Mouse (Mus musculus): ENCODE data around the gene Cuta. TPM values are rescaled to one million over a fixed set of nuclear protein-coding genes. Genes with fewer than 3 reads are reported as not detected.

Gene Cuta
- polyA plus RNA-seq, 1 experiment from 2014 or later: 138 TPM

DNA sequence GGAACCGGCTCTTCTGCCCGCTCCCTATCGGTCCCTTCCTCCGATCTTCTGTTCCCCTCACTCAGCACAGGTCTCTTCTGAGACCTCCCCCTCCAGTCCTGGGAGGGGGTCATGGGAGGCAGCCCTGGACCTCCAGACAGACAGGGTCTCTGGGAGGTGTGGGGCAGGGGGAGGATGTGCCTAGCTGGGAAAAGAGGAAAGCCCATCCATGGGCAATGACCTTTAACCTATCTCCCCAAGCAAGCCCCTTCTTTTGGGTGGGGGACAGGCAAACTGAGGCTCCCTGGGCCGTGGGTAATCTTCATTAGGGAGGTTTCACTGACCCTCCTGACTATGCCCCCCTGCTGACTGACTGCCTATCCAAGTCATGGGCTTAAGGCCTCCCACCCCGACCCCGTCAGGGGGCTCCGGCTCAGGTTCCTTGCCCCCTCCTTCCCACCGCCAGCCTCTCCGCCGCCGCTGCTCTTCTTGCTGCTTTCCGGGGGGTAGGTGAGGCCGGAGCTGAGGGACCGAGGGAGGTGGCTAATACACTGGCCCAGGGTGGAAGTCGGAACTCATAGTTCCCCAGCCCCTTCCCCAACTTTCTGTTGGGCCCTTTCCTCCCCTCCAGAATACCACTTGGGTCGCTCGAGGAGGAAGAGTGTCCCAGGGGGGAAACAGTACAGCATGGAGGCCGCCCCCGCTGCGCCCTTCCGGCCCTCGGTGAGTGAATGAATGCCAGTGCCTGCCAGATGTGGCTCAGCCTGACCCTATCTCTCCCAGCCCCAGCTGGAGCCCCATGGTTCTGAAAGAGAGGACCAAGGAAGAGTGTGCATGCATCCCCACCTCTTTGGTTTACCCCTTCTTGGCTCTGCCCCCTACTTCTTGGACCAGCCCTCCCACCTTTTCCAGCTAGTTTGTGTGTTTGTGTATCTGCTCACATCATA is 12.8 kb upstream of the Cuta start:
- Histone ChIP-seq H3K9ac (peak overlapping the region; percentile 44), H3K27me3 (no peaks in the 10 kb centered on the region), H3K27ac (replicated peaks) (peak overlapping the region; percentile 75), H3K9me3 (no peaks in the 10 kb centered on the region), H3K36me3 (peaks cover 27% of the 10 kb centered on the region), H3K4me1 (replicated peaks) (peaks cover 60% of the 10 kb centered on the region), H3K4me3 (peak overlapping the region; percentile 74), H3K4me2 (peak overlapping the region; percentile 85)
- peak; percentile 21; the same call in 1 of the 2 replicates for ATAC-seq (ENCODE audit: low FRiP score, low read depth)
- WGBS: 5% methylated on average over 23 of the region's 23 CpGs

DNA sequence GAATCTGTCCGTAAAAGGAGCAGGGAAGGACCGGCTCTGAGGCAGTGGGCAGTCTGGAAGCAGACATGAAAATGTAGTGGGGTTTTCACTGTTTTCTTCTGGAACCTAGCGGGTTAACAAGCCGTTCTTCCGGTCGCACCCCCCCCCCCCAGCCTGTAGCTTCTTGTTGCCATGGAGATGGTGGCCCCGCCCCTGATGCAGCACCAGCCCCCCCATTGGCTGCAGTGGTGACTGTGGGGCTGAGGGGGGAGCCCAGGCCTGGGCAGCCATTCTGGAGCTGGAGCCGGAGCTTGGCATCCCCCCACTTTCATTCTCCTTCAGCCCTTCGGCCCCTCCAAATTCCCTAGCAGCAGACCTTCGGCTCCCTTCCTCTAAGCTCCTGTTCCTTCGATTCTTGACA is 12.0 kb upstream of the Cuta start:
- H3K27me3 ChIP-seq: no peaks in the 10 kb centered on the region
- H3K27ac ChIP-seq (replicated peaks): peak overlapping the region; percentile 75
- 1% methylated on average over 10 of the region's 11 CpGs for WGBS
- peak overlapping the region; percentile 85 for H3K4me2 ChIP-seq
- peaks cover 68% of the 10 kb centered on the region for H3K4me1 ChIP-seq (replicated peaks)
- H3K9me3 ChIP-seq: no peaks in the 10 kb centered on the region
- H3K9ac ChIP-seq: peak overlapping the region; percentile 44
- peak overlapping the region; percentile 74 for H3K4me3 ChIP-seq
- peaks cover 19% of the 10 kb centered on the region for H3K36me3 ChIP-seq
- ATAC-seq (ENCODE audit: low FRiP score, low read depth): peak; percentile 61

DNA sequence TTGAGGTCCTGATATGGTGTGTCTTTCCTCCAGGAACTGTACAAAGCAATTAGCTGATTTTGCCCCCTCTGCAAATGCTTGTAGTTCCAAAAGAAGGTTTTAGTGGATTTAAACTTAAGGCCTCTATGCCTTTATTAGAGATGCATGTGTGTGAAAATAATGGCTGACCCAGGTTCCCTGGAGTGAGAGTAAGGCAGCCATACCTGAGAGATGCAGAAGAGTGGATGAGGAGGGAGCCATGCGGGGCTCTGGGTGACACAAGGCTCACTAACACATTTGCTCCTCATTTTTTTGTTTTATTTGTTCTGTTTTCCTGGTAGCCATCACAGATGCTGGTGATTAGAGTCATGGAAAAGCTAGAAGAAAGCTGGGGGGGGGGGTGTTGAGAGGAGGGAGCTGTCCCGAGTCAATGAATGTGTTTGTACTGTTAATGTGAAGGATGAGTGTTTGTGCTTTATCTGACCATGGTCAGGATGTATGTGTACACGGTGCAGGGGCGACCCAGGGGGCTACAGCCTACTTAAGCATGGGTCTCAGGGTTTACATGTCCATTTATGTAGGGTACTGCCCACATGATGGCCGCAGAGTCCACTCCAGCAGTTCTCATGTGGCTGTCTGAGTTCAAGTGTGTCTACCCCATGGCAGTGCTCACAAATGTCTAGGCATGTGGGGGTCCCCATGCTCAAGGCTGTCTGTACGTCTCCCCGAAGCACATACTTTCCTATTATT is 11.4 kb upstream of the Cuta start:
- H3K27me3 ChIP-seq: no peaks in the 10 kb centered on the region
- ATAC-seq (ENCODE audit: low FRiP score, low read depth): no peak

DNA sequence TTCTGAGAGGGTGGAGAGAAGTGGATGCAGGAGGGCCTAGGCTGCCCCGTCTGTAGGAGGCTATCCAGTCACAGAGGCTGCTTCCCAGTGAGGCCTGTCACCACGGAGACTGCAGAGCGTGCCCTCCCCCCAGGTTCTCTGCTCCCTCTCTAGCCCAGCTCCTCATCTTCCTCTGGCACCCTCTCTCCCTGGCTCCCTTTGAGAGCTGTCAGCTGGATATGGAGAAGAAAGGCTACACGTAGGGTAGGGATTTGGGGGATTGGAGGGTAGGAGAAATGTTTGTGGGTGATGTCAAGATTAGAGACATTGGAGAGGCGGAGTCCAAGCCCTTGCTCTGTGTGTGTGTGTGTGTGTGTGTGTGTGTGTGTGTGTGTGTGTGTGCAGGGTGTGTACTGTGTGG is 10.5 kb upstream of the Cuta start:
- Histone ChIP-seq H3K9ac (peak overlapping the region; percentile 74), H3K36me3 (peaks cover 5% of the 10 kb centered on the region), H3K4me3 (peak overlapping the region; percentile 74), H3K27me3 (no peaks in the 10 kb centered on the region), H3K4me2 (peak overlapping the region; percentile 85), H3K4me1 (replicated peaks) (peaks cover 79% of the 10 kb centered on the region), H3K9me3 (no peaks in the 10 kb centered on the region), H3K27ac (replicated peaks) (peak overlapping the region; percentile 90)
- ATAC-seq (ENCODE audit: low FRiP score, low read depth): no peak
- WGBS: 25% methylated on average over 5 of the region's 5 CpGs

More for the DNA sequence above, 11.4 kb upstream of the Cuta start:
- Histone ChIP-seq H3K4me1 (replicated peaks) (peaks cover 75% of the 10 kb centered on the region), H3K9ac (peak overlapping the region; percentile 44), H3K9me3 (no peaks in the 10 kb centered on the region), H3K4me2 (peak overlapping the region; percentile 85), H3K36me3 (peaks cover 14% of the 10 kb centered on the region), H3K27ac (replicated peaks) (peak overlapping the region; percentile 75), H3K4me3 (peak overlapping the region; percentile 74)
- WGBS: 29% methylated on average over 7 of the region's 7 CpGs

DNA sequence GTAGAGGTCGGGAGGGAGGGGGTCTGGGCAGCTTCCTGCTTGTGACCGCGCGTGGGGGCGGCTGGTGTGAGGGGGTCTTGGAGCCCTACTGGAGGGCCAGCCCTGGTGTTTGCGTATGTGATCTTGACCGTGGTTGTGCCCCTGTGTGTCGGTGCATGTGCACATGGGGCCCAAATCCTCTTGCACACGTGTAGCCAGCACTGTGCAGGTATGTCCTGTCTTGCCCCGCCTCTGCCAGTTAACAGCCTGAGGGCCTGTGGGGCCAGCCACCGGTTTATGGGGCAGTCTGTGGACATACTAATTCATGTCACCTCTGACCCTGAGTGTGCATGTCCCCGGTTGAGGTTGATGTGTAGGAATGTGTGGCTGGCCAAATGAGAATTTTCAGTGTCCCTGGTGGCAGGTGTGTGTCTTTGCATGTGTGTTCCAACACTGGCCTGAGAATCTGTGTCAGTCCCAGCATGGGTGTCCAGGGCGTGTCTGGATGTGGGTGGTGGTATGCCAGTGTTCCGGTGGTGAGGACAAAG is 9.7 kb upstream of the Cuta start:
- ATAC-seq (ENCODE audit: low FRiP score, low read depth): peak; percentile 6; the same call in 1 of the 2 replicates
- Histone ChIP-seq H3K4me1 (replicated peaks) (peaks cover 78% of the 10 kb centered on the region), H3K9ac (peak overlapping the region; percentile 74), H3K4me3 (peak overlapping the region; percentile 74), H3K9me3 (no peaks in the 10 kb centered on the region), H3K36me3 (no peaks in the 10 kb centered on the region), H3K27me3 (no peaks in the 10 kb centered on the region), H3K27ac (replicated peaks) (peak overlapping the region; percentile 90), H3K4me2 (peak overlapping the region; percentile 85)
- WGBS: 3% methylated on average over 9 of the region's 14 CpGs

DNA sequence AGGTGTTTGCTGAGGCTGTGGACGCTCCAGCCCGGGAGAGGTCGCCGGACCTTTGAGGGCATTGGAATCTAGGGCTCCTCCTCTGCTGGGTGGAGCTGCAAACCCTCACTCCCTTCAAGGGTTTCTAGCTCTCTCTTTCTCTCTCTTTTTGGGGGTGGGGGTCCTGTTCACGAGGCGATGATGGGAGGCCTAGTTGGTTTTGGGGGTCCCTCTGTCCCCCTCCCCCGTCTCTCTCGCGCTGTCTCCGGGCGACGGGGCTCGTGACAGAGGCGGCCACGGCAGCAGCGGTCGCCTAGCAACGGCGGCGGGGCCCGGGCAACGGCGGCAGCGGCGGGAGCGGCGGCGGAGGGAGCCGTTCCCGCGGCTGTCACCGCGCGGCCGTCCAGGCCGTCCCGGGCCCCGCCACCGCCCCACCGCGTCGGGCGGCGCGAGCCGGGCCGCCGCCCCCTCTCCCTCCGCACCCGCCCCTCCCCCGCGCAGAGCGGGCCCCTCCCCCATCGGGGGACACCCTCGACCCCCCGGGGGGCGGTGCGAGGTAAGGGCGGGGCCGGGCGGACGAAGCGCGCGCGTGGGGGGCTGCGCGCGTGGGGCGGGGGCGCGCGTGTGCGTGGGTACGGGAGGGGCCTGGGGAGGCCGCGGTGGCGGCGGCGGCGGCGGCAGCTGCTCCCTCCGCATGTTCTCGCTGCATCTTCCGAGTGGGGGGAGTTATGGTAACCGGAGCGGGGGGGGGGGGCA is 9.1 kb upstream of the Cuta start:
- ATAC-seq (ENCODE audit: low FRiP score, low read depth): no peak
- Histone ChIP-seq H3K36me3 (no peaks in the 10 kb centered on the region), H3K4me2 (peak overlapping the region; percentile 85), H3K4me1 (replicated peaks) (peaks cover 72% of the 10 kb centered on the region), H3K9ac (peak overlapping the region; percentile 74), H3K27me3 (no peaks in the 10 kb centered on the region), H3K27ac (replicated peaks) (peak overlapping the region; percentile 90), H3K9me3 (no peaks in the 10 kb centered on the region), H3K4me3 (peak overlapping the region; percentile 74)
- WGBS: 0% methylated on average over 27 of the region's 87 CpGs

DNA sequence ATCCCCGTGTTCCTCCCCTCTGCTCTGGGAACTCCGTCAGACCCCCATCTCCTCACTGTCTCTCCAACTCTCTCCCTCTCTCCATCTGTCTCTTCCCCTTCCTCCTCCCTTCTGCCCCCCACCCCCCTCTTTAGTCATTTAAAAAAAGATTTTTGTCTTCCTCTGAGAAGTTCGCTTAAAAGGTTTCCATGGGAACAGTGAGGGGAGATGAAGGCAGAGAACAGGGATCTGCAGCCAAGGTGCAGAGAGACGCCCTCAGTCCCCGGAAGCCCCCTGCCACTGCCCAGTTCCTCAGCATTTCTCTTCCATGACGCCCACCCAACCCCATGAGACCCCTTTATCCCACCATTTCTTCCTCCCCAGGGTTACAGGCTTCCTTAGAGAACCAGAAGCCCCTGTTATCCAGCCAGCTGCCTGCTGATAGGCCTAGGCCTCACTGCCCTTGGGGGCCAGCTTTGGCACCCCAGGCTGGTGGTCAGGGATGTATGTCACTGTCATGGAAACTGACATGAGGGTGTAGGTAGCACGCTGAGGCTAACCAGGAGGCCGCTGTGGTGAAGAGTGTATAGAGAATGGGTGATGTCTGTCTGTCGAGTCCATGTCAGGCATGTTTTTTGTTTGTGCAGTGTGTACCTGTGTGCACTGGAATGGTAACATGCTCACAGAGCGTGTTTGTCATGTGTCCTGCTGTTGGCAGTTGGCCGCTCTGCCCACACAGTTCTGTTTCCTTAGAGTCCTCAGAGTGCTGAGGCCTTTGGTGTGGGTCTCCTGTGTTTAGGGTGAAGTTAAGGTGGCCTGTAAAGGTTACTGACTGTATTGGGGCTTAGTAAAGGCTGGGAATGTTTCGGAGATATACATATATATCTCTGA is 8.1 kb upstream of the Cuta start:
- H3K36me3 ChIP-seq: no peaks in the 10 kb centered on the region
- peaks cover 67% of the 10 kb centered on the region for H3K4me1 ChIP-seq (replicated peaks)
- 25% methylated on average over 12 of the region's 12 CpGs for WGBS
- peak overlapping the region; percentile 30; the same call in 1 of the 2 replicates for H3K9ac ChIP-seq
- peak overlapping the region; percentile 74 for H3K27ac ChIP-seq (replicated peaks)
- no peak for ATAC-seq (ENCODE audit: low FRiP score, low read depth)
- no peaks in the 10 kb centered on the region for H3K9me3 ChIP-seq
- peak overlapping the region; percentile 34 for H3K4me3 ChIP-seq
- H3K27me3 ChIP-seq: no peaks in the 10 kb centered on the region
- peak overlapping the region; percentile 58 for H3K4me2 ChIP-seq

DNA sequence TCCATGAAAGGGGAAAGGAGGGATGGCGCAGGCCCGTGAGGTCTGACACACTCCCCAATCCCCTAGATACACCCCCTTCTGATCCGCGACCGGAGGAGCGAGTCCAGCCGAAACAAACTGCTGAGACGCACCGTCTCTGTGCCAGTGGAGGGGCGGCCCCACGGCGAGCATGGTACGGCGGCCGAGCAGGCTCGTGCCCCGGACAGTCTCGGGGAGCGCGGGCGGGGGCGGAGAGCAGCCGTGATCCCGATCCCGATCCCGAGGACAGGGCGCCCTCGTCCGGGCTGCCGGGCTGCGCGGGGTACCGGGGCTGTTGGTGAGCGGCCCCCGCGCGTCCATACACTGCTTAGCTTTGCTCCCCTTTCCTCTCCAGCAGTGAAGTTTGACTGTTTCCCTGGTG is 7.2 kb upstream of the Cuta start:
- Histone ChIP-seq H3K9ac (peak overlapping the region; percentile 30), H3K9me3 (no peaks in the 10 kb centered on the region), H3K4me1 (replicated peaks) (peaks cover 67% of the 10 kb centered on the region), H3K4me3 (peak overlapping the region; percentile 34), H3K36me3 (no peaks in the 10 kb centered on the region), H3K4me2 (peak overlapping the region; percentile 58), H3K27me3 (no peaks in the 10 kb centered on the region), H3K27ac (replicated peaks) (peak overlapping the region; percentile 74)
- no peak for ATAC-seq (ENCODE audit: low FRiP score, low read depth)
- under 1% methylated on average over 36 of the region's 37 CpGs for WGBS

DNA sequence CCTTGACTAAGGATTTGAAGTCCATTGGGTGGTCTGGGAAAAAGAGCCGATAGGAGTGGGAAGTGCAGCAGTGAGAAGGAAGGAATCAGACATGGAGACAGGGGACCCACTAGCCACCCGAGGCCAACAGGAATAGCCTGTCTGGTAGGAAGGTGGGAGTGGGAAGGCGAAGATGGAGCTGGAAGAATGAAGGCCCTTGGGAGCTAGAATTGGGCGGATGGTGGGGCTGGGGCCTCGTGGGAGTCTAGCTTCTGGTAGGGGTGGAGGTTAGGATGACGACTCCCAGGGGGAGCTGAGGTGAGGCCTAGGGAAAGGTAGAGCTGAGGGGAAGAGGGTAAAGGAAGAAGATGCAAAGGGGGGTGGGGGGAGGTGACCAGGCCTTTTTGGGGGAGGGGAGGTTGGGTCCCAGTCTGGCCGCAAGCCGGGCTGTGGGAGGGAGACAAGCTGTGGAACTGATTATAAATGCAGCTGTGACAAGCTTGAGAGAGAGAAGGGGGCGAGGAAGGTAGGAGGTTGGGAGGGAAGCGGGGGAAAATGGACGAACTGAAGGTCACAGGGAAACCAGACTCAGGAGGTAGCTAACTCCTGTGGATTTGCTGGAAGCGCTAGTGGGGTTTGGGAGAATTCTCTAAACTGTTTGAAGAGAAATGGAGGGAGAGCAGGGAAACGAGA is 6.6 kb upstream of the Cuta start:
- Histone ChIP-seq H3K27me3 (no peaks in the 10 kb centered on the region), H3K36me3 (no peaks in the 10 kb centered on the region), H3K4me3 (peak overlapping the region; percentile 34), H3K4me1 (replicated peaks) (peaks cover 62% of the 10 kb centered on the region), H3K9me3 (no peaks in the 10 kb centered on the region), H3K27ac (replicated peaks) (peak overlapping the region; percentile 74), H3K9ac (peak overlapping the region; percentile 30), H3K4me2 (peak overlapping the region; percentile 58)
- WGBS: 17% methylated on average over 13 of the region's 13 CpGs
- ATAC-seq (ENCODE audit: low FRiP score, low read depth): no peak

DNA sequence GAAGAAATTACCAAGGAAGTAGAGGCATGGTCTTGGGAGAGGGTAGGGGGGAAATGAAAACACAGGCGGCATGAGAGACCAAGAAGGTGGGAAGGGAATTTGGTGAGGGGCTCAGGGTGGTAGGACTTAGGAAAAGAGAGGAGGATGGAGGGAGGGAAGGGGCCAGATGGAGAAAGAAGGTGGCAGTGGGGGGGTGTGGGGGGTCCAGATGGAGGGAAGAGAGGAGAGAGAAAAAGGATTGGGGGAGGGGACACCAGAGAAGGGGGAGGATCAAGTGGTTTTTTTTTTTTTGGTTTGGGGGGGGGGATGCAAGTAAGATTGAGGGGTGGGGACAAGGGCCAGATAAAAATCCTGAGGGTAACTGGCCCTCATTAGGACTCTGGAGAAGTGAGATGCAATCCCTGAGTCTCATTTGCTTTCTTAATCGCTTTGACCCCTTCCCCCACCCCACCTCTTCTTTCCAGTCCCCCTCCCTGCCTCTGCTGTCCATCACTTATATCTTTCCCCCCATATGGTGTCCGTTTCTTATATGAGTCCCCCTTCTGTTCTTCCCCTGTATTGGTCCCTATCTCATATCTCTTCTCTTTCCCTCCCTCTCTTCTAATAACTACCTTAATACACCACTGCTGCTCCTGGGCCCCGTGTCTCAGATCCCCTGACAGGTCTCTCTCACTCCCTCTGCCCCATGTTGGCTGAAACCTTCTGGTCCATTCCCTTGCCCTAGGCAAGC is 2.6 kb upstream of the Cuta start:
- Histone ChIP-seq H3K4me2 (peak overlapping the region; percentile 98), H3K27ac (replicated peaks) (peak overlapping the region; percentile 95), H3K4me1 (replicated peaks) (peaks cover 65% of the 10 kb centered on the region), H3K9ac (peak overlapping the region; percentile 67), H3K27me3 (no peaks in the 10 kb centered on the region), H3K4me3 (peak overlapping the region; percentile 70), H3K9me3 (no peaks in the 10 kb centered on the region), H3K36me3 (no peaks in the 10 kb centered on the region)
- 12% methylated on average over 4 of the region's 4 CpGs for WGBS
- ATAC-seq (ENCODE audit: low FRiP score, low read depth): no peak

Measured in hindbrain, embryonic 15.5 days (tissue).